Mouse (Mus musculus): Measurements from ENCODE around the gene Sphk1. TPM values are rescaled to one million over a fixed set of nuclear protein-coding genes. Genes with fewer than 3 reads are reported as not detected.

The Sphk1 gene
- polyA plus RNA-seq, 1 experiment from 2014 or later, result 13.0 TPM

- Histone ChIP-seq H3K27ac (ENCODE audit: low read length) (no peak overlapping the region), H3K9ac (replicated peaks; ENCODE audit: low read depth, low read length) (no peak overlapping the region), H3K9me3 (ENCODE audit: control insufficient read depth, low read depth, low read length) (no peaks in the 10 kb centered on the region), H3K4me1 (ENCODE audit: control insufficient read depth, insufficient read depth, low read length) (no peaks in the 10 kb centered on the region; the same call in 1 of the 2 replicates), H3K27me3 (ENCODE audit: control insufficient read depth, insufficient read depth, low read length) (no peaks in the 10 kb centered on the region), H3K36me3 (ENCODE audit: control insufficient read depth, insufficient read depth, low read length) (no peaks in the 10 kb centered on the region), H3K4me2 (replicated peaks; ENCODE audit: low read depth, low read length) (no peak overlapping the region), H3K4me3 (ENCODE audit: low read depth, low read length) (no peak overlapping the region)
- ATAC-seq (ENCODE audit: insufficient number of reproducible peaks, insufficient read depth, low FRiP score, low read depth), result no peak
- WGBS, result 82% methylated on average over 6 of the region's 6 CpGs
Observed at GRCm38 (mm10) chr11:116512987-116513386, 17.7 kb upstream of the Sphk1 start.

DNA sequence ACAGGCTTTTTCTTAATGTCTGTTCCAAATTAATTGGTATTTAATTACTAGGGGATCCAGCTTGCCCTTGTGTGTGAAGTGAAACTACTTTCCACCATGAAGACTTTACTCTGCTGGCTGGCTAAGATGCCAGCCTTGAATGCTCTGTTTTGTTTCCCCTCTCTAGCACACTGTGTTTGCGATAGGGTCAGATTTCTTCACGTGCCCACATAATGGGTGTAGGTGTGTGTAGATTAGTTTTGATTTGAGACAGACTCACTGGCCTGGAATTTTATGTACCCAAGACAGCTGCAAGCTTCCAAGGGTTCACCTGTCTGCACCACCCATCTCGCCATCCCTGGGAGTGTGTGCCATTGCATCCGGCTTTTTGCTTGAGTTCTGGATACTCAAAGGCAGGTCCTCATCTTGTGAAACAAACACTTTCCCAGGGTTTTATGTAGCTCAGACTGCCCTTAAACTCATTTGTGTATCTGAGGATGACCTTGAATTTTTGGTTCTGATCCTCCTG is 17.1 kb upstream of the Sphk1 start:
- H3K4me1 ChIP-seq (ENCODE audit: control insufficient read depth, insufficient read depth, low read length), result peaks cover 2% of the 10 kb centered on the region; the same call in 1 of the 2 replicates
- H3K9ac ChIP-seq (replicated peaks; ENCODE audit: low read depth, low read length), result no peak overlapping the region
- no peaks in the 10 kb centered on the region for H3K27me3 ChIP-seq (ENCODE audit: control insufficient read depth, insufficient read depth, low read length)
- H3K4me2 ChIP-seq (replicated peaks; ENCODE audit: low read depth, low read length), result no peak overlapping the region
- H3K27ac ChIP-seq (ENCODE audit: low read length), result no peak overlapping the region
- no peaks in the 10 kb centered on the region for H3K36me3 ChIP-seq (ENCODE audit: control insufficient read depth, insufficient read depth, low read length)
- 61% methylated on average over 4 of the region's 4 CpGs for WGBS
- no peak for ATAC-seq (ENCODE audit: insufficient number of reproducible peaks, insufficient read depth, low FRiP score, low read depth)
- no peaks in the 10 kb centered on the region for H3K9me3 ChIP-seq (ENCODE audit: control insufficient read depth, low read depth, low read length)
- no peak overlapping the region for H3K4me3 ChIP-seq (ENCODE audit: low read depth, low read length)

DNA sequence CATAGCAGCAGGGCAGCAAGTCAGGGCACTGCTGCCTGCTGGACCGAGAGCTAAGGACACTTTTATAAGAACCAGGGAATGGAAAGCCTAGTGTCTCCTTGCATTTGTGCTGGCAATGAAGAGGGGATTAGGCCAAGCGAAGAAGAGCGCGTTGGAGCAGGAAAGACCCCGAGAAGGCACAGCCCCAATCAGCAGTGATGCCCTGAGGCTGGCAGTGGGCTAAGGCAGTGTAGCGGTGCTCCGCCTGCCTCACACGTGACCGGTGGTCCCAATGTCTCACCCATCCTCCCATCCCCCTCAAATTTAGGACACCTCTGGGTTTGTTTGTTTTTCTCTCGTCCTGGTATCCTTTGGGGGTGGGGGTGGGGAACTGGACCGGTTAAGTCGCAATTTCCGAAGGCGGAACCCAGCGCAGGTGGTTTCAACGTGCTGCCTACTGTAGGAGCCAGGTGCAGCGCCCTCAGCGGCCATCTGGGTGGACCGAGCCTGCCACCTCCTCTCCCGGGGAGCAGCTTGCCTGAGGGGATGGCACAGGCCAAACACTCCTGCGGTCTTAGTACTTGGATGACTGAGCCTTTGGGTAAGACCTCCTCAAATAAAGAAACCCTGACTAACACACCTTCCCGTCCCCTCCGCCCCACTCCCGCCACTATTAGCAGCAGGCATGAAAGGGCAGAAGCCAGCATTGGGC is 15.2 kb upstream of the Sphk1 start:
- WGBS, result 24% methylated on average over 24 of the region's 24 CpGs
- Histone ChIP-seq H3K4me3 (ENCODE audit: low read depth, low read length) (no peak overlapping the region), H3K9ac (replicated peaks; ENCODE audit: low read depth, low read length) (no peak overlapping the region), H3K27me3 (ENCODE audit: control insufficient read depth, insufficient read depth, low read length) (no peaks in the 10 kb centered on the region), H3K36me3 (ENCODE audit: control insufficient read depth, insufficient read depth, low read length) (no peaks in the 10 kb centered on the region), H3K4me2 (replicated peaks; ENCODE audit: low read depth, low read length) (no peak overlapping the region), H3K27ac (ENCODE audit: low read length) (no peak overlapping the region), H3K4me1 (ENCODE audit: control insufficient read depth, insufficient read depth, low read length) (peaks cover 4% of the 10 kb centered on the region), H3K9me3 (ENCODE audit: control insufficient read depth, low read depth, low read length) (no peaks in the 10 kb centered on the region)
- no peak for ATAC-seq (ENCODE audit: insufficient number of reproducible peaks, insufficient read depth, low FRiP score, low read depth)

GRCm38 (mm10) chr11:116518482-116518881 is 12.2 kb upstream of the Sphk1 start:
- no peak overlapping the region for H3K4me2 ChIP-seq (replicated peaks; ENCODE audit: low read depth, low read length)
- H3K4me3 ChIP-seq (ENCODE audit: low read depth, low read length), result no peak overlapping the region
- no peaks in the 10 kb centered on the region for H3K36me3 ChIP-seq (ENCODE audit: control insufficient read depth, insufficient read depth, low read length)
- H3K4me1 ChIP-seq (ENCODE audit: control insufficient read depth, insufficient read depth, low read length), result peaks cover 21% of the 10 kb centered on the region
- no peak overlapping the region for H3K9ac ChIP-seq (replicated peaks; ENCODE audit: low read depth, low read length)
- peak; percentile 61; the same call in 1 of the 2 replicates for ATAC-seq (ENCODE audit: insufficient number of reproducible peaks, insufficient read depth, low FRiP score, low read depth)
- H3K9me3 ChIP-seq (ENCODE audit: control insufficient read depth, low read depth, low read length), result no peaks in the 10 kb centered on the region
- 30% methylated on average over 8 of the region's 8 CpGs for WGBS
- H3K27ac ChIP-seq (ENCODE audit: low read length), result peak overlapping the region; percentile 87; the same call in 1 of the 2 replicates
- H3K27me3 ChIP-seq (ENCODE audit: control insufficient read depth, insufficient read depth, low read length), result no peaks in the 10 kb centered on the region

DNA sequence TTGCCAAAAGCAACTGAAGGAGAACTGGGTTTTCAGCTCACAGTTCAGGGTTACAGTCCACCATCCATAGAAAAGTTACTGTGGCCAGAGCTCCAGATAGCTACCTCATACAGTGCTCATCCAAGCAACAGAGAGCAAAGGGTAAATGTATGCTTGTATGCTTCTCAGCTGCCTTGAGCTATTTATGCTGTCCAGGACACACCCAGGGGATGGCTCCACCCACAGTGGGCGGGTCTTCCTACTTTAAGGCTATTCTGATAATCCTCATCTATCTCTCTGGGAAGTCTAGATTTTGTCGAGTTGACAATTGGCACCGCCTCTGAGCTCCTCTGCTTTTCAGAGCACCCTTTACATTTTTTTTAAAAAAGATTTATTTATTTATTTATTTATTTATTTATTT is 9.6 kb upstream of the Sphk1 start:
- H3K4me1 ChIP-seq (ENCODE audit: control insufficient read depth, insufficient read depth, low read length), result peaks cover 26% of the 10 kb centered on the region

GRCm38 (mm10) chr11:116522046-116522445 is 8.7 kb upstream of the Sphk1 start:
- no peaks in the 10 kb centered on the region for H3K9me3 ChIP-seq (ENCODE audit: control insufficient read depth, low read depth, low read length)
- ATAC-seq (ENCODE audit: insufficient number of reproducible peaks, insufficient read depth, low FRiP score, low read depth), result no peak; the same call in 1 of the 2 replicates
- H3K36me3 ChIP-seq (ENCODE audit: control insufficient read depth, insufficient read depth, low read length), result no peaks in the 10 kb centered on the region
- H3K4me1 ChIP-seq (ENCODE audit: control insufficient read depth, insufficient read depth, low read length), result peaks cover 26% of the 10 kb centered on the region
- no peak overlapping the region for H3K9ac ChIP-seq (replicated peaks; ENCODE audit: low read depth, low read length)
- no peak overlapping the region for H3K4me3 ChIP-seq (ENCODE audit: low read depth, low read length)
- H3K4me2 ChIP-seq (replicated peaks; ENCODE audit: low read depth, low read length), result no peak overlapping the region
- WGBS, result 68% methylated on average over 3 of the region's 3 CpGs
- no peaks in the 10 kb centered on the region for H3K27me3 ChIP-seq (ENCODE audit: control insufficient read depth, insufficient read depth, low read length)
- H3K27ac ChIP-seq (ENCODE audit: low read length), result no peak overlapping the region

More for the DNA sequence above, 9.6 kb upstream of the Sphk1 start:
- Histone ChIP-seq H3K9ac (replicated peaks; ENCODE audit: low read depth, low read length) (no peak overlapping the region), H3K27me3 (ENCODE audit: control insufficient read depth, insufficient read depth, low read length) (no peaks in the 10 kb centered on the region), H3K4me2 (replicated peaks; ENCODE audit: low read depth, low read length) (no peak overlapping the region), H3K4me3 (ENCODE audit: low read depth, low read length) (no peak overlapping the region), H3K36me3 (ENCODE audit: control insufficient read depth, insufficient read depth, low read length) (no peaks in the 10 kb centered on the region), H3K9me3 (ENCODE audit: control insufficient read depth, low read depth, low read length) (no peaks in the 10 kb centered on the region), H3K27ac (ENCODE audit: low read length) (no peak overlapping the region)
- ATAC-seq (ENCODE audit: insufficient number of reproducible peaks, insufficient read depth, low FRiP score, low read depth), result no peak
- 55% methylated on average over 3 of the region's 3 CpGs for WGBS

DNA sequence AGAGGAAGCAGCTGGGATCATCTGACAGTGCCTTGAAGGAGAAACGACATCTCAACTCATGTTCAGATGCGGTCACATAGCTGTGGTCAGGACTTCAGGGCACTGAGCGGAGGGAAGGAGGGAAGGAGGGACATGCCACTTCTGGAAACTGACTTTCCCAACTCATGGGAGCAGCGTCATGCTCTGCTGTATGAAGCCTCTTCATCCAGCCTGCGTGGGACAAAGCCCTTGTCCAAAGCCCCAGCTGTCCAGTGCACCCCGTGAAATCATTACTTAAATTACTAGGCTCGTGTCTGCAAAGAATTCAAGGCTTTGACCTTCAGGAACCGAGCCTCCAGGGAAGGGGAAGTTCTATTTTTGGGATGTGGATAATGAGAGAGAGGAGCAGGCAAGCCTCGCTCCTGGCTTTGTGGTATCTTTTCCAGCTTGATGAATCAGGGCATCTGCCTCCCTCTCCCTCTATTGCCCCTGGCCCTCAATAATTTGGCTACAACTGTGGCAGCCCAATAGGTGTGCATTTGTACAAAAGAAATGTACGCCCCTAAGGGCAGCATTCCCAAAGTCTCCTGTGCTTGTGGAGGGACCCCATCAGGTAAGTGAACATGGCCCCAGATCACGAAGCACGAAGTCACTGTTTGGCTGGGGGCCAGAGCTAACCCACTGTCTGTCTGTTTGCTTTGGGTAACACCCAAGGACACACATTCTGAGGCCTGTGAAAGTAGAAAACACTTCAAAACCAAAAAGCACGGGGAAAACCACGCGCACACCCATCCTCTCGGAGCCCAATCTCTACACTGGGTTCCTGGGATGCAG is 7.6 kb upstream of the Sphk1 start:
- WGBS, result 50% methylated on average over 16 of the region's 16 CpGs
- H3K4me1 ChIP-seq (ENCODE audit: control insufficient read depth, insufficient read depth, low read length), result peaks cover 26% of the 10 kb centered on the region
- H3K27ac ChIP-seq (ENCODE audit: low read length), result peak overlapping the region; percentile 27; the same call in 1 of the 2 replicates
- H3K27me3 ChIP-seq (ENCODE audit: control insufficient read depth, insufficient read depth, low read length), result no peaks in the 10 kb centered on the region
- no peak for ATAC-seq (ENCODE audit: insufficient number of reproducible peaks, insufficient read depth, low FRiP score, low read depth)
- H3K9me3 ChIP-seq (ENCODE audit: control insufficient read depth, low read depth, low read length), result no peaks in the 10 kb centered on the region
- no peaks in the 10 kb centered on the region for H3K36me3 ChIP-seq (ENCODE audit: control insufficient read depth, insufficient read depth, low read length)
- H3K4me2 ChIP-seq (replicated peaks; ENCODE audit: low read depth, low read length), result no peak overlapping the region
- H3K4me3 ChIP-seq (ENCODE audit: low read depth, low read length), result no peak overlapping the region
- no peak overlapping the region for H3K9ac ChIP-seq (replicated peaks; ENCODE audit: low read depth, low read length)

GRCm38 (mm10) chr11:116523699-116524189 is 7.0 kb upstream of the Sphk1 start:
- H3K4me3 ChIP-seq (ENCODE audit: low read depth, low read length), result no peak overlapping the region
- H3K4me1 ChIP-seq (ENCODE audit: control insufficient read depth, insufficient read depth, low read length), result peaks cover 23% of the 10 kb centered on the region
- no peaks in the 10 kb centered on the region for H3K9me3 ChIP-seq (ENCODE audit: control insufficient read depth, low read depth, low read length)
- no peak overlapping the region for H3K9ac ChIP-seq (replicated peaks; ENCODE audit: low read depth, low read length)
- H3K4me2 ChIP-seq (replicated peaks; ENCODE audit: low read depth, low read length), result no peak overlapping the region
- no peaks in the 10 kb centered on the region for H3K27me3 ChIP-seq (ENCODE audit: control insufficient read depth, insufficient read depth, low read length)
- no peaks in the 10 kb centered on the region for H3K36me3 ChIP-seq (ENCODE audit: control insufficient read depth, insufficient read depth, low read length)
- peak overlapping the region; percentile 45; the same call in 1 of the 2 replicates for H3K27ac ChIP-seq (ENCODE audit: low read length)
- WGBS, result 49% methylated on average over 5 of the region's 5 CpGs
- peak; percentile 34; the same call in 1 of the 2 replicates for ATAC-seq (ENCODE audit: insufficient number of reproducible peaks, insufficient read depth, low FRiP score, low read depth)

Data from stomach, embryonic 14.5 days (tissue).